Mouse (Mus musculus): ENCODE results near the gene Atg2b. TPM values are rescaled to one million over a fixed set of nuclear protein-coding genes. Genes with fewer than 3 reads are reported as not detected.
A peak's percentile ranks its signal among the peaks of the same experiment; 100 is the strongest.

The Atg2b gene
- total and polyA plus RNA-seq, 3 experiments: 28.3 to 35.9 TPM; not detected in 1

GRCm38 (mm10) chr12:105694021-105694420, 9.0 kb upstream of the Atg2b start:
- Histone ChIP-seq H3K27ac (ENCODE audit: control insufficient read depth, low read depth, low read length) (no peak overlapping the region), H3K9ac (ENCODE audit: control insufficient read depth, low read depth, low read length, poor library complexity, severe bottlenecking) (no peak overlapping the region), H3K36me3 (ENCODE audit: control insufficient read depth in 1 of 2, insufficient read depth in 2 of 2, low read length in 2 of 2) (peaks cover 0 to 8% of the 10 kb centered on the region in 2 experiments; a peak in 2 of 4 replicates), H3K27me3 (ENCODE audit: control insufficient read depth in 1 of 2, insufficient read depth in 2 of 2, low read length in 2 of 2) (no peaks in the 10 kb centered on the region), H3K9me3 (replicated peaks; ENCODE audit: insufficient read depth, low read length) (no peaks in the 10 kb centered on the region), H3K4me3 (ENCODE audit: control insufficient read depth in 1 of 2, insufficient read depth in 1 of 2, low read depth in 2 of 2, low read length in 2 of 2) (no peak overlapping the region), H3K4me1 (ENCODE audit: control insufficient read depth in 1 of 2, insufficient read depth in 2 of 2, low read length in 2 of 2) (peaks cover 6 to 15% of the 10 kb centered on the region in 2 experiments), H3K79me2 (ENCODE audit: control insufficient read depth, insufficient read depth, low read length, poor library complexity) (no peaks in the 10 kb centered on the region)
- TF ChIP-seq EP300 (IDR thresholded peaks at IDR 0.05; ENCODE audit: low read depth in 1 of 2, low read length in 2 of 2) (no peak), TAL1 (IDR thresholded peaks at IDR 0.05; ENCODE audit: low read length) (no peak), KAT2A (conservative IDR thresholded peaks at IDR 0.05; ENCODE audit: low read depth, low read length) (no peak), ELF1 (IDR thresholded peaks at IDR 0.05; ENCODE audit: low read depth, low read length) (no peak), CTCF (IDR thresholded peaks at IDR 0.05 in 2 of 3, conservative IDR thresholded peaks at IDR 0.05 in 1 of 3; ENCODE audit: control insufficient read depth in 1 of 3, insufficient read depth in 1 of 3, low read depth in 2 of 3, low read length in 3 of 3, poor library complexity in 1 of 3, severe bottlenecking in 1 of 3) (no peak), ZC3H11A (IDR thresholded peaks at IDR 0.05; ENCODE audit: low read depth, low read length) (no peak), GATA1 (IDR thresholded peaks at IDR 0.05; ENCODE audit: low read depth, low read length) (no peak)
- no peak for DNase-seq (ENCODE audit: low read depth, low spot score)

- TF ChIP-seq MYC (IDR thresholded peaks at IDR 0.05; ENCODE audit: low read depth, low read length): no peak
- no peak for TF ChIP-seq USF1 (IDR thresholded peaks at IDR 0.05; ENCODE audit: low read depth, low read length)
- no peak for TF ChIP-seq GABPA (IDR thresholded peaks at IDR 0.05; ENCODE audit: low read depth, low read length)
- peak; percentile 10; the same call in 1 of the 2 replicates for TF ChIP-seq MAX (IDR thresholded peaks at IDR 0.05; ENCODE audit: low read length)
- no peak for TF ChIP-seq ELF1 (IDR thresholded peaks at IDR 0.05; ENCODE audit: low read depth, low read length)
- peak; percentile 74 for TF ChIP-seq GATA1 (IDR thresholded peaks at IDR 0.05; ENCODE audit: low read depth, low read length)
- no peak for TF ChIP-seq MXI1 (IDR thresholded peaks at IDR 0.05; ENCODE audit: low read depth, low read length)
- TF ChIP-seq SIN3A (IDR thresholded peaks at IDR 0.05; ENCODE audit: low read length): peak; percentile 54; the same call in 1 of the 2 replicates
- TF ChIP-seq EP300 (IDR thresholded peaks at IDR 0.05; ENCODE audit: low read depth in 1 of 2, low read length in 2 of 2): peak; percentile 37 to 41; a peak in 2 of 4 replicates
- peak; percentile 35; the same call in 1 of the 2 replicates for TF ChIP-seq ETS1 (IDR thresholded peaks at IDR 0.05; ENCODE audit: low read depth, low read length)
- no peak for TF ChIP-seq POLR2AphosphoS5 (IDR thresholded peaks at IDR 0.05; ENCODE audit: borderline replicate concordance, low read depth, low read length)
- no peak for TF ChIP-seq UBTF (IDR thresholded peaks at IDR 0.05; ENCODE audit: borderline replicate concordance, insufficient read depth, low read depth, low read length)
- H3K9ac ChIP-seq (ENCODE audit: control insufficient read depth, low read depth, low read length, poor library complexity, severe bottlenecking): no peak overlapping the region
Measured at GRCm38 (mm10) chr12:105689435-105689834, 4.4 kb upstream of the Atg2b start.

More at GRCm38 (mm10) chr12:105689435-105689834, 4.4 kb upstream of the Atg2b start:
- peak overlapping the region; percentile 54 for H3K27ac ChIP-seq (ENCODE audit: control insufficient read depth, low read depth, low read length)
- H3K36me3 ChIP-seq (ENCODE audit: control insufficient read depth in 1 of 2, insufficient read depth in 2 of 2, low read length in 2 of 2): peaks cover 0 to 18% of the 10 kb centered on the region in 2 experiments; a peak in 2 of 4 replicates
- no peaks in the 10 kb centered on the region for H3K27me3 ChIP-seq (ENCODE audit: control insufficient read depth in 1 of 2, insufficient read depth in 2 of 2, low read length in 2 of 2)
- H3K4me3 ChIP-seq (ENCODE audit: control insufficient read depth in 1 of 2, insufficient read depth in 1 of 2, low read depth in 2 of 2, low read length in 2 of 2): no peak overlapping the region
- H3K4me1 ChIP-seq (ENCODE audit: control insufficient read depth in 1 of 2, insufficient read depth in 2 of 2, low read length in 2 of 2): peaks cover 6 to 22% of the 10 kb centered on the region in 2 experiments
- H3K79me2 ChIP-seq (ENCODE audit: control insufficient read depth, insufficient read depth, low read length, poor library complexity): peaks cover 15% of the 10 kb centered on the region
- DNase-seq (ENCODE audit: low read depth, low spot score): peak; percentile 78
- H3K9me3 ChIP-seq (replicated peaks; ENCODE audit: insufficient read depth, low read length): no peaks in the 10 kb centered on the region

Data from MEL (cell line).